Mouse (Mus musculus) small intestine, adult 2 months (tissue): ENCODE measurements around the gene Defb30. TPM values are rescaled to one million over a fixed set of nuclear protein-coding genes. Genes with fewer than 3 reads are reported as not detected.

Experiments
- H3K27ac ChIP-seq: fragments of 200-500 bp; 2 replicates; pipeline ENCODE4 v1.5.1; 2012; ENCODE audit warnings: low read depth, low read length, control low read depth, inconsistent platforms; ENCODE audit not compliant: insufficient read depth
- H3K27me3 ChIP-seq: fragments of 200-500 bp; 2 replicates; pipeline ENCODE4 v1.6.1; 2012; ENCODE audit warnings: mild to moderate bottlenecking, moderate library complexity, low read length, inconsistent platforms; ENCODE audit not compliant: control insufficient read depth, insufficient read depth
- H3K36me3 ChIP-seq: fragments of 200-500 bp; 2 replicates; pipeline ENCODE4 v1.6.1; 2012; ENCODE audit warnings: mild to moderate bottlenecking, low read length, control low read depth, inconsistent platforms; ENCODE audit not compliant: control insufficient read depth, insufficient read depth
- H3K4me1 ChIP-seq: fragments of 200-500 bp; 2 replicates; pipeline ENCODE4 v1.6.1; 2012; ENCODE audit warnings: low read length, inconsistent platforms, mixed read lengths; ENCODE audit not compliant: control insufficient read depth, insufficient read depth, insufficient read length
- H3K4me3 ChIP-seq: fragments of 200-500 bp; 2 replicates; pipeline ENCODE4 v1.5.1; 2012; ENCODE audit warnings: low read depth, mild to moderate bottlenecking, control low read depth, inconsistent platforms, low read length, moderate library complexity
- CTCF ChIP-seq: fragments of 200-500 bp; IDR thresholded peaks from 2 replicates; pipeline ENCODE4 v1.5.1; 2012; ENCODE audit warnings: low read depth, mild to moderate bottlenecking, control low read depth, inconsistent platforms, low read length, moderate library complexity, mixed read lengths; ENCODE audit not compliant: insufficient replicate concordance, insufficient read length; ENCODE audit errors: extremely low read depth
- POLR2A ChIP-seq: fragments of 200-500 bp; IDR thresholded peaks from 2 replicates; pipeline ENCODE4 v1.6.1; 2012; ENCODE audit warnings: low read depth, mild to moderate bottlenecking, control low read depth, inconsistent platforms, low read length, moderate library complexity
- WGBS: fragments of 180-500 bp; shearing (Covaris S2); methylation state at CpG from one replicate; pipeline ENCODE4 v1.1.7; 2018; 5-methylcytosine and 5-hydroxymethylcytosine counted together
- polyA plus RNA-seq: library from polyadenylated mRNA; depleted of rRNA; stranded (reverse); fragments of >200 nt; gene quantifications from 2 replicates; pipeline ENCODE4 v1.2.3, GENCODE M21; 2012; rRNA removed

Defb30 gene
- polyA plus RNA-seq, 1 experiment, result not detected

- H3K27me3 ChIP-seq, result no peaks in the 10 kb centered on the region
- no peak for TF ChIP-seq POLR2A
- TF ChIP-seq CTCF, result no peak
- H3K36me3 ChIP-seq, result no peaks in the 10 kb centered on the region
- H3K27ac ChIP-seq, result no peak within 1 kb of the TSS
- no peaks in the 10 kb centered on the region for H3K4me1 ChIP-seq
- H3K4me3 ChIP-seq, result no peak within 1 kb of the TSS
- 77% methylated on average over 8 of the region's 8 CpGs for WGBS
Measured at GRCm38 (mm10) chr14:62997777-62998176, 52.0 kb downstream of the Defb30 start, which contains the start of gene Defb47. Defb47 (plus strand) TSS chr14:62998077.

DNA sequence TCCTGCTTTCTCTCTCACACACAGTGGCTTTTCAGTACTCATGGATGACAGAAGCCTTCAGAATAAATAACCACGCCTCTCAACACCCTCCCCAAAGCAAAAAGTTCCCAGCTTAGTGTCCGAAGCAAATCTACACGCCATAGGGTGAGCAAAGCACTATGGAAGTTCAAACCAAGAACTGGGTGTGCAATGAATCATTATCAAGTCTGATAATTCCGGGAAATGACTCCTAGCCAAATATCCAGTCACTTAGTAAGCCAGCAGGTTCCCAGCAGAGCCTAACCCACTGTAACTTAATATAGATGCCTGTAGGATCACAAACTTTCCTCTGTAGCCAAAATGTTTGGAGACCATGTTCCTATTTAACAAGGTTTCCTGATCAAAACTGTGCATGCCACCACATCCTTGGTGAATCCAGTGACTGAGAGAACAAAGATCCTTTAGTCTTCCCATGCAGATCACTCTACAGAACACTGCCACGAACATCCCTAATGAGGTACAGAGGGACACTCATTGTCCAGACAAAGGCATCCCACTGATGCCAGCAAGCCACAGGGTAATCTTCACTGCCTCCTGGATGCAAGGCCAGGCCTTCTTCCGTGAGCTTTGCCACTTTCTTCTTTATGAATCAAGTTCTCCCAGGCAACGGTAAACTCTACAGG lies 57.8 kb downstream of the Defb30 start:
- H3K27ac ChIP-seq, result no peak overlapping the region
- no peaks in the 10 kb centered on the region for H3K4me1 ChIP-seq
- TF ChIP-seq CTCF, result no peak
- TF ChIP-seq POLR2A, result no peak
- WGBS, result 73% methylated on average over 7 of the region's 7 CpGs
- no peaks in the 10 kb centered on the region for H3K27me3 ChIP-seq
- H3K36me3 ChIP-seq, result no peaks in the 10 kb centered on the region
- H3K4me3 ChIP-seq, result no peak overlapping the region

DNA sequence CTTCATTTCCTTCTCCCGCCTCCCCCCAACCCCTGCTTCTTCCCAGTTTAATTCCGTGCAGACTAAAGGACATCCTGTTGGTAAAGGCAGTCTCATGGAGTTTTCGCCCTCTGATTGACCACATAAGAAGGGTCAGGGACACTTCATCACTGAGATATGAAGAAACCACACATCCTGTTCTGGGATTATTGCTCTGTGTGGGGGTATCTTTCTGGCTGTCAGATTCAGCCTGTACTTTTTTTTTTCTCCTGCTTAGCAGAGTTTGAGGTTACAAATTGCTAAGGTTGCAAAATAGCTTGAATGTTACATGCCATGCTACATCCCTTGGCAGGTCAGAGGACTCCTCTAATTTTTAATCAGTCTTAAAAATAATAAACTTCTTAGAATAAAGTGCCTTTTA lies 58.5 kb downstream of the Defb30 start:
- Histone ChIP-seq H3K36me3 (no peaks in the 10 kb centered on the region), H3K27me3 (no peaks in the 10 kb centered on the region), H3K4me1 (no peaks in the 10 kb centered on the region), H3K4me3 (no peak overlapping the region), H3K27ac (no peak overlapping the region)
- TF ChIP-seq CTCF, result no peak
- no peak for TF ChIP-seq POLR2A
- WGBS, result 74% methylated on average over 3 of the region's 3 CpGs

DNA sequence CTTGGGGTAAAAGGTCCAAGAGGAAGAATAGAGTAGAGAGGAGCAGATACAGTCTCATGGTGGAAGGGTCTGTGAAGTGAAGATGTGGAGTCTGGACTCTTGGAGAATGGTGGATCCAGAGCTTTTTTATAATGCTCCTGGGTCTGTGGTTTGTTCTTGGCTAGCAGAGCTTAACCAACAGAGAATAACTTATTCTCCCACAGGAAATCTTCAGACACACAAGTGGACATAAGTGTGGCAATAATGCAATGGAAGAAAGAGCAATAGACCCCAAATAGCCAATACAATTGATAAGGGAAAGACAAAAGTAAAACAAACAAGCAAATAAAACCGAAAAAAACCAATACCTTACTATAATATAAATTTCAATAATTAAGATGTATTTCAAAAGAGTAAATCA lies 65.3 kb downstream of the Defb30 start, which contains the start of gene Defb48:
Gene Defb48 (minus strand): TSS at position 101 of the 400 bp plus-strand sequence.
- WGBS, result 51% methylated on average over 1 of the region's 1 CpGs
- Histone ChIP-seq H3K4me3 (no peak within 1 kb of the TSS), H3K4me1 (no peaks in the 10 kb centered on the region), H3K27ac (no peak within 1 kb of the TSS), H3K36me3 (no peaks in the 10 kb centered on the region), H3K27me3 (no peaks in the 10 kb centered on the region)
- TF ChIP-seq CTCF (no peak), POLR2A (no peak)

Other genes with a start within 250 kb of the Defb30 start
- gene Wdfy2, start 212.3 kb downstream of the Defb30 start, polyA plus RNA-seq, result 1.5 and 2.6 TPM in 2 replicates
- not detected in 2 replicates for gene Defb48, start 65.5 kb downstream of the Defb30 start, polyA plus RNA-seq
- gene Defb47, start 51.9 kb downstream of the Defb30 start, polyA plus RNA-seq, result not detected in 2 replicates
- gene Defb43, start 38.2 kb downstream of the Defb30 start, polyA plus RNA-seq, result not detected in 2 replicates
- gene Defb42, start 3.0 kb downstream of the Defb30 start, polyA plus RNA-seq, result not detected in 2 replicates